Mouse (Mus musculus): ENCODE data around the gene Nfe2l3.
"Not testable (repeated sequence)": the region's sequence is repeated elsewhere in the genome, so short reads cannot be mapped to it uniquely, and the experiment has no call there.

Gene Nfe2l3

GRCm38 (mm10) chr6:51432535-51433397 lies at the start of gene Nfe2l3:
Gene Nfe2l3, plus strand, starts transcription at chr6:51432670.
- peak; percentile 45 for DNase-seq (ENCODE audit: low read depth)

GRCm38 (mm10) chr6:51383769-51384755 lies 48.4 kb upstream of the Nfe2l3 start:
- DNase-seq (ENCODE audit: low read depth) = peak; percentile 97

GRCm38 (mm10) chr6:51390505-51390904 lies 42.0 kb upstream of the Nfe2l3 start:
- DNase-seq (ENCODE audit: low read depth) = no peak

GRCm38 (mm10) chr6:51391816-51392490 lies 40.5 kb upstream of the Nfe2l3 start:
- DNase-seq (ENCODE audit: low read depth) = no peak

GRCm38 (mm10) chr6:51393341-51394128 lies 38.9 kb upstream of the Nfe2l3 start:
- DNase-seq (ENCODE audit: low read depth) = no peak

GRCm38 (mm10) chr6:51394367-51394766 lies 38.1 kb upstream of the Nfe2l3 start:
- DNase-seq (ENCODE audit: low read depth) = not testable (repeated sequence)

GRCm38 (mm10) chr6:51394963-51395362 lies 37.5 kb upstream of the Nfe2l3 start:
- not testable (repeated sequence) for DNase-seq (ENCODE audit: low read depth)

- DNase-seq (ENCODE audit: low read depth) = no peak
These were observed 37.0 kb upstream of the Nfe2l3 start for GRCm38 (mm10) chr6:51395486-51395885.

GRCm38 (mm10) chr6:51399113-51399518 lies 33.4 kb upstream of the Nfe2l3 start:
- peak; percentile 59 for DNase-seq (ENCODE audit: low read depth)

- no peak for DNase-seq (ENCODE audit: low read depth)
These were observed 31.2 kb upstream of the Nfe2l3 start for GRCm38 (mm10) chr6:51401294-51401693.

GRCm38 (mm10) chr6:51403598-51403997 lies 28.9 kb upstream of the Nfe2l3 start:
- no peak for DNase-seq (ENCODE audit: low read depth)

- no peak for DNase-seq (ENCODE audit: low read depth)
These were observed 28.0 kb upstream of the Nfe2l3 start for GRCm38 (mm10) chr6:51404502-51404901.

GRCm38 (mm10) chr6:51416433-51416832 lies 16.0 kb upstream of the Nfe2l3 start:
- DNase-seq (ENCODE audit: low read depth) = no peak

- no peak for DNase-seq (ENCODE audit: low read depth)
These were observed 15.0 kb upstream of the Nfe2l3 start for GRCm38 (mm10) chr6:51417306-51417936.

GRCm38 (mm10) chr6:51423466-51424122 lies 8.9 kb upstream of the Nfe2l3 start:
- no peak for DNase-seq (ENCODE audit: low read depth)

GRCm38 (mm10) chr6:51424537-51424936 lies 7.9 kb upstream of the Nfe2l3 start:
- DNase-seq (ENCODE audit: low read depth) = no peak

- DNase-seq (ENCODE audit: low read depth) = no peak
These were observed 1.8 kb downstream of the Nfe2l3 start for GRCm38 (mm10) chr6:51434270-51434669.

- DNase-seq (ENCODE audit: low read depth) = peak; percentile 64
These were observed 5.2 kb downstream of the Nfe2l3 start for GRCm38 (mm10) chr6:51437665-51438064.

GRCm38 (mm10) chr6:51438826-51439330 lies 6.4 kb downstream of the Nfe2l3 start:
- DNase-seq (ENCODE audit: low read depth) = no peak
